Mouse (Mus musculus) bone marrow, adult 2 months (tissue): ENCODE data around the gene Pnlip. TPM values are rescaled to one million over a fixed set of nuclear protein-coding genes. Genes with fewer than 3 reads are reported as not detected.

Experiments used
- H3K27ac ChIP-seq: fragments of 200-500 bp; 2 replicates; pipeline ENCODE4 v1.5.1; 2012; ENCODE audit warnings: low read depth, mild to moderate bottlenecking, control low read depth, inconsistent platforms, low read length; ENCODE audit not compliant: control insufficient read depth, poor library complexity, insufficient read depth
- H3K4me1 ChIP-seq: fragments of 200-500 bp; 2 replicates; pipeline ENCODE4 v1.6.1; 2011; ENCODE audit warnings: low read length; ENCODE audit not compliant: control insufficient read depth, insufficient read depth
- H3K4me3 ChIP-seq: fragments of 200-500 bp; replicated peaks from 2 replicates; pipeline ENCODE3; 2011; ENCODE audit warnings: mild to moderate bottlenecking, low read depth, low read length, control low read depth; ENCODE audit not compliant: control insufficient read depth
- CTCF ChIP-seq: fragments of 200-500 bp; IDR thresholded peaks from 2 replicates; pipeline ENCODE4 v1.5.1; 2011; ENCODE audit warnings: low read length, control low read depth; ENCODE audit not compliant: control insufficient read depth, insufficient read depth
- POLR2A ChIP-seq: fragments of 200-500 bp; IDR thresholded peaks from 2 replicates; pipeline ENCODE4 v1.6.1; 2011; ENCODE audit warnings: low read depth, mild to moderate bottlenecking, control low read depth, low read length, borderline replicate concordance; ENCODE audit not compliant: control insufficient read depth
- WGBS: fragments of 180-500 bp; shearing (Covaris S2); methylation state at CpG from one replicate; pipeline ENCODE4 v1.1.7; 2018; 5-methylcytosine and 5-hydroxymethylcytosine counted together
- polyA plus RNA-seq: library from polyadenylated mRNA; stranded (reverse); fragments of >200 nt; gene quantifications from 2 replicates; pipeline ENCODE4 v1.2.4, GENCODE M21; 2011; ENCODE audit warnings: low replicate concordance; ENCODE audit not compliant: missing spikeins, insufficient read depth, insufficient read length

The Pnlip gene
- polyA plus RNA-seq, 1 experiment, result not detected

- H3K27ac ChIP-seq, result no peak overlapping the region
- 63% methylated on average over 1 of the region's 1 CpGs for WGBS
- H3K4me1 ChIP-seq, result no peaks in the 10 kb centered on the region
- no peak overlapping the region for H3K4me3 ChIP-seq
- TF ChIP-seq CTCF (no peak), POLR2A (no peak)
These were observed 36.6 kb downstream of the Pnlip start for GRCm38 (mm10) chr19:58688933-58689332.

GRCm38 (mm10) chr19:58695314-58695713, 43.0 kb downstream of the Pnlip start:
- H3K27ac ChIP-seq, result no peak overlapping the region
- no peaks in the 10 kb centered on the region for H3K4me1 ChIP-seq
- H3K4me3 ChIP-seq, result no peak overlapping the region
- WGBS, result 82% methylated on average over 3 of the region's 3 CpGs
- TF ChIP-seq CTCF (no peak), POLR2A (no peak)

- H3K4me3 ChIP-seq, result no peak overlapping the region
- TF ChIP-seq POLR2A (no peak), CTCF (no peak)
- 79% methylated on average over 2 of the region's 2 CpGs for WGBS
- H3K27ac ChIP-seq, result no peak overlapping the region
- H3K4me1 ChIP-seq, result no peaks in the 10 kb centered on the region
These were observed 43.9 kb downstream of the Pnlip start for GRCm38 (mm10) chr19:58696235-58696634.

- no peaks in the 10 kb centered on the region for H3K4me1 ChIP-seq
- no peak overlapping the region for H3K4me3 ChIP-seq
- H3K27ac ChIP-seq, result no peak overlapping the region
- TF ChIP-seq POLR2A, result no peak
- TF ChIP-seq CTCF, result no peak
- 75% methylated on average over 4 of the region's 4 CpGs for WGBS
These were observed 52.3 kb downstream of the Pnlip start for GRCm38 (mm10) chr19:58704556-58704955.

- WGBS, result 67% methylated on average over 3 of the region's 3 CpGs
- Histone ChIP-seq H3K4me1 (no peaks in the 10 kb centered on the region), H3K27ac (no peak overlapping the region), H3K4me3 (no peak overlapping the region)
- TF ChIP-seq CTCF (no peak), POLR2A (no peak)
These were observed 56.3 kb downstream of the Pnlip start for GRCm38 (mm10) chr19:58708611-58709010.

GRCm38 (mm10) chr19:58717925-58718324, 65.6 kb downstream of the Pnlip start:
- TF ChIP-seq CTCF (no peak), POLR2A (no peak)
- no peaks in the 10 kb centered on the region for H3K4me1 ChIP-seq
- no peak overlapping the region for H3K4me3 ChIP-seq
- H3K27ac ChIP-seq, result no peak overlapping the region
- WGBS, result 83% methylated on average over 4 of the region's 4 CpGs

GRCm38 (mm10) chr19:58720439-58720838, 68.1 kb downstream of the Pnlip start:
- no peak for TF ChIP-seq CTCF
- TF ChIP-seq POLR2A, result no peak
- Histone ChIP-seq H3K4me3 (no peak overlapping the region), H3K27ac (no peak overlapping the region), H3K4me1 (no peaks in the 10 kb centered on the region)

- 78% methylated on average over 5 of the region's 5 CpGs for WGBS
These were observed 74.3 kb downstream of the Pnlip start for GRCm38 (mm10) chr19:58726551-58726950.

GRCm38 (mm10) chr19:58727756-58728155, 75.5 kb downstream of the Pnlip start:
- no peak overlapping the region for H3K27ac ChIP-seq
- 74% methylated on average over 5 of the region's 5 CpGs for WGBS
- TF ChIP-seq POLR2A, result no peak
- no peak for TF ChIP-seq CTCF
- no peaks in the 10 kb centered on the region for H3K4me1 ChIP-seq
- H3K4me3 ChIP-seq, result no peak overlapping the region

More at GRCm38 (mm10) chr19:58726551-58726950, 74.3 kb downstream of the Pnlip start:
- no peak for TF ChIP-seq CTCF
- TF ChIP-seq POLR2A, result no peak
- Histone ChIP-seq H3K4me1 (no peaks in the 10 kb centered on the region), H3K4me3 (no peak overlapping the region), H3K27ac (no peak overlapping the region)
